Mouse (Mus musculus) kidney, adult 2 months (tissue): ENCODE results near the gene Il9.

ENCODE experiments used
- CTCF ChIP-seq: fragments of 200-500 bp; conservative IDR thresholded peaks from 2 replicates; pipeline ENCODE4 v1.5.1; 2011; ENCODE audit warnings: low read depth, mild to moderate bottlenecking, control low read depth, low read length, moderate library complexity, mixed read lengths; ENCODE audit not compliant: insufficient read depth, insufficient read length
- POLR2A ChIP-seq: fragments of 200-500 bp; IDR thresholded peaks from one replicate; pipeline ENCODE4 v1.6.1; 2011; ENCODE audit warnings: low read depth, low read length, control low read depth

GRCm38 (mm10) chr13:56476790-56477189 lies 5.3 kb downstream of the Il9 start:
- TF ChIP-seq CTCF = no peak
- no peak for TF ChIP-seq POLR2A
